Mouse (Mus musculus): ENCODE data around the gene Klrc1. TPM values are rescaled to one million over a fixed set of nuclear protein-coding genes. Genes with fewer than 3 reads are reported as not detected.

Klrc1 gene
- total RNA-seq (2023), result not detected

DNA sequence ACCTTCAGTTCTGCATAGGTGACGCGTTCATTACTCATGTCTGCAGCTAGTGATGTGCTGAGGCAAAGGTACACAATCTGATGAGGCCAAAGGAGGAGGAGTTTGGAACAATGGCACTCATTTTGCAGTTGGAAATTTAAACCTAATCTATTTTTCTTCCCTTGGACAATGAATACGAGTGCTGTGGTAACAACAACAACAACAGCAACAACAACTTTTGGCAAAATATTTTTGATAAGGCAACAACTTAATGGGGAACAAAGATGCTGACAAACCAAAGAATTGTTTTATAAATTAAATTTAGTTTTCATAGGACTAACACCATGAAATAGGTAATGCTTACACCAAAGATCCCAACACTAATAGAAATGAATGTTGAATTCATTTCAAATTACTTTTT lies at the start of gene Klrc1:
Gene Klrc1 (minus strand): TSS at position 101 of the 400 bp plus-strand sequence.

DNA sequence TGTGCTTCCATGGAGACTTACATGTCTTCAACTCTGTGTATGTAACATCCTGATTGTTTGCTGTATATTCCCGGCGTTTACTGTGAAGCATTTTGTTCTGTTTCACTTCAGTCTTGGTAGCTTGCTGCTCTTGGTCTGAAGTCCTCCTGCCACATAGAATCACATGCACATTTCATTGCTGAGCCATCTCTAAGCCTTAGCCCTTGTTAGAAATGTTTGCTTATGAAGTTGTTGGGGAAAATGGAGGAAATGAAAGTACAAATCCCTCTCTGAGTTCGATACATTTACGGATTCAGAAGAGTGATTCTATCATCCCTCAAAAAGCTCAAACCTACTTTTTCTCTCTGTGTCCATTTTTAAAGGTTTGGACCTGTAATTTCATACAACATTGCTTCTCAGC lies 38.3 kb upstream of the Klrc1 start, which contains the start of gene Klri1:
Gene Klri1 (minus strand): TSS at position 101 of the 400 bp plus-strand sequence.

GRCm38 (mm10) chr6:129660589-129660988 lies 18.2 kb downstream of the Klrc1 start, which contains the start of gene Klrc2:
TSS of gene Klrc2 (minus strand) at chr6:129660689.

DNA sequence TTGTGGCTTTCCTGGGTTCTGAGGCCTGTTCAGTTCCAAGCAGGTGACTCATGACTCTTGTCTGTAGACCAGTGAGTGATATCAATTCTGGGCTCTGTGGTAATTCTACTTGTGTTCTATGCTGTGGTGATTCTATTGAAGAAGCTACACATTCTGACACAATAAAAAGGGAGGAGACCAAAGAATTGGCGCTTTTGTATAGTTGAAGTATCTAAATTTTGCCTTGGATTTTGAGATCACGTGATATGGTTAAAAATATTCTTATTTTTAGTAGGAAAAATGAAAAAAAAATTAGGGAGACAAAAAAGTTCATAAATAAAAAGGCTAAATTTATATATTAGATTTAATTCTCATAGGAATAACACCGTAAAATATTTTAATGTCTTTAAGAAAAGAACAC lies 35.5 kb downstream of the Klrc1 start, which contains the start of gene Klrc3:
Gene Klrc3 (minus strand): TSS at position 101 of the 400 bp plus-strand sequence.

GRCm38 (mm10) chr6:129623735-129624134 lies 55.0 kb downstream of the Klrc1 start, which contains the start of gene Klrk1:
TSS of gene Klrk1 (minus strand) at chr6:129623864.

Other genes starting within 250 kb of the Klrc1 start
- under 1 TPM; 0.26 to 0.46 TPM for gene Clec1a, start 227.0 kb downstream of the Klrc1 start, total RNA-seq (2023)
- gene Olr1, start 171.8 kb downstream of the Klrc1 start, total RNA-seq (2023), result 10 to 100 TPM; 39.0 to 42.5 TPM
- gene Tmem52b, start 166.4 kb downstream of the Klrc1 start, total RNA-seq (2023), result 1 to 10 TPM in 1 of 2 experiments, under 1 TPM in 1; 0.77 to 1.5 TPM
- 10 to 100 TPM; 18.5 to 22.4 TPM for gene Gabarapl1, start 145.8 kb downstream of the Klrc1 start, total RNA-seq (2023)
- gene Klre1, start 101.1 kb downstream of the Klrc1 start, total RNA-seq (2023), result not detected
- gene Klrd1, start 87.2 kb downstream of the Klrc1 start, total RNA-seq (2023), result not detected
- 1 to 10 TPM; 1.4 to 1.8 TPM for gene Klrk1, start 55.1 kb downstream of the Klrc1 start, total RNA-seq (2023)
- gene Klrc3, start 35.6 kb downstream of the Klrc1 start, total RNA-seq (2023), result not detected
- gene Klrc2, start 18.3 kb downstream of the Klrc1 start, total RNA-seq (2023), result under 1 TPM in 1 of 2 experiments, not detected in 1; 0.13 TPM
- gene Klri1, start 38.2 kb upstream of the Klrc1 start, total RNA-seq (2023), result not detected
- gene Klri2, start 61.5 kb upstream of the Klrc1 start, total RNA-seq (2023), result not detected
- not detected for gene Gm156, start 105.3 kb upstream of the Klrc1 start, total RNA-seq (2023)
- gene Gm17631, start 183.7 kb upstream of the Klrc1 start, total RNA-seq (2023), result not detected
- gene Klra17, start 197.7 kb upstream of the Klrc1 start, total RNA-seq (2023), result 10 to 100 TPM; 45.4 to 70.7 TPM
- not detected for gene Klra5, start 238.7 kb upstream of the Klrc1 start, total RNA-seq (2023)